Mouse (Mus musculus) 416B (cell line): ENCODE data around the gene Dhx34.
A peak's percentile ranks its signal among the peaks of the same experiment; 100 is the strongest.
"Not testable (repeated sequence)": the region's sequence is repeated elsewhere in the genome, so short reads cannot be mapped to it uniquely, and the experiment has no call there.

Source experiments
- DNase-seq: peaks from one replicate; pipeline ENCODE4 v3.0.0; 2011; ENCODE audit warnings: low read depth

The Dhx34 gene

DNA sequence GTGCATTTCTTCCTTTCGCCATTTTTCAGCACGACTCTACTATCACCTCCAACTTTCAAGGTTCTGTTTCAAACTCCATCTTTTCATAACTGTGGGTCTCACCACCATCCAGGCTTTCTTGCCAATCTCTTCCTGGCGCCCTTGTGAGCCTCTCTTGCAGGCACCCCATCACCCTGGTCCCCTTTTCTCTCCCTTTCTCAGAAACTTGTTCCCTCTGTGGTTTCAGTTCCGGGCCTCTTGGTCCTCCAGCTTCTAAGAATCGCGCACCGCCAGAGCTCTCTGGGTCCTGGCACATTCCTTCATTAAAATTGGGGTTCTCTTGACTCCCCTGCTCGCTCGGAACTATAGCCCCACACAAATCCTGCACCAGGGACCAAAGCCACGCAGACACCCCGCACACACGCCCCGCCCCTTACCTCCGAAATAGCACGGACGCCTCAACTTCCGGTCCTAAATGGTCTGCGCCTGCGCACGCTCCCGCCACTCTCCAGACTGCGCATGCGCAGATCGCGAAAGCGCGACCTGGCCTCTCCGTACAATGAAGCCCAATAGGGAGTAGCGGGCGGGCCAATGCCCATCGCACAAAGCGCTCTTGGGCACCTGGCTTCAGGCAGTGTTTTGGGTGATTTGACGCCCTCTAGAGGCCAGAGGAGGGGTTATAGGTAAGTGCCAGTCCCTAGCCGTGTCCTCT lies at the start of gene Dhx34:
Dhx34 (minus strand) TSS at position 456 of the 691 bp plus-strand sequence.
- DNase-seq = peak; percentile 98

DNA sequence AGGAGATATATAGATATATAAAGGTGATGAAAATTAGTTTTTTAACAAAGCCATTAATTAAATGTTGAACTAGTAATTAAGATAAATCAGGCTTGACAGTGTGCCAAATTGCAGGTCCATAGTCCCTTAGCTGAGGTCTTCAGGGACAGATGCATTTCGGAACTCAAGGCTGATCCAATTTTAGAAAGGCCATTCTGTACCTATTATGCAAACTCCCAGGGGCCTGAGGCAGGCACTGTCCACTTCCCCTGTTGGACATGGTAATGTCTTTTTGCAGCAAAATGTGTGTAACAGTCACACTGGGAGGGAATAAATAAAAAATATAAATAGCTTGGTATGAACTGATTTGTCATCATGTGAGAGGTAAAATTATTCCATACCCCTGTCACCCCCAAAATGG lies 49.3 kb upstream of the Dhx34 start:
- no peak for DNase-seq

DNA sequence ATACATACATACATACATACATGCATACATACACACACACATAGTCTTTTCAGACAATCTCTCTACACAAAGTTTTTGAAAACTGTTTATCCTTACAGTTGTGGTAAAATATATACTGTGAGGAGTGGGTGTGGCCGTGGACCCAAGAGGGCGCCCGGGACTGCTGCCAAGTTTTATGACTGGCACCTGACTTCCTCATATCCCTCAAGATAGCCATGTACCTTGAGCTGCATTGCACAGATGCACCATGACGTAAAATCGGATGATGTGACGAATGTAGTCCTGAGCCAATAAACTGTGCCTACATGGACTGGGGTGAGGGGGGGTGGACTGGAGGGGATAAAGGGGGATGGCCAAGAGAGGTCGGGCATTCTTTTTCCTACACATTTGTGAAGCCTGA lies 44.8 kb upstream of the Dhx34 start:
- peak; percentile 62 for DNase-seq

DNA sequence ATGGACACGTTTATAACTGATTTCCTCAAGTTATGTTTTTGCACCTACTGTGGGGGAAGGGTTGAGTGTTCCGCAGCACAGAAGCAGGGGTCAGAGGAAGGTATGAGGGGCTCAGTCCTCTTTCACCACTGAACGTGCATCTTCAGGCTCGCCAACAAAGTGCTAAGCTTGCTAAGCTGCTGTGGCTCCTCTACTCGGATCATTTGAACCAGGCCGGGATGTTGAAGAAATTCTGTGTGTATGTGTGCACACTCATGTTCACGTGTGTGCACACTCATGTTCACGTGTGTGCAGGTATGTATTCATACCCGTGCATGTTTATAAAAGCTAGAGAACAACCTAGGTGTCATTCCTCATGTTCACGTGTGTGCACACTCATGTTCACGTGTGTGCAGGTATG lies 44.0 kb upstream of the Dhx34 start:
- no peak for DNase-seq

DNA sequence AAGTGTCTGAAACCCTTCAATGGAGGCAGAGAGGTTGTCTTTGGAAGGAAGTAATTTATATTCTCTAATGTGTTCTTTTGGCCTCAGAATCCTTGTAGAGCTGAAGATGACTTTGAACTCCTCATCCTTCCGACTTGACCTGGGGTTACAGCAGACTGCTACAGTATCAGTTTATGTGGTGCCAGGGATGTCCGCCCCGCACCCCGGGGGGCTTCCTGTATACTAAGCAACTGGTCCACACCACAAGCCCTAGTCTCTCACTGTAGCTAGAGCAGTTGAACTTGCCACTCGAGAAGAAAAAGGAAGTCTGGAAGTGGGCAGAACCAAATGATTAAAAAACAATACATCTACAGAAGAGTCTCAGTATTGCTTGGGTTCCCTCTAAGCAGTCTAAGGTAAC lies 42.0 kb upstream of the Dhx34 start:
- DNase-seq = peak; percentile 32

DNA sequence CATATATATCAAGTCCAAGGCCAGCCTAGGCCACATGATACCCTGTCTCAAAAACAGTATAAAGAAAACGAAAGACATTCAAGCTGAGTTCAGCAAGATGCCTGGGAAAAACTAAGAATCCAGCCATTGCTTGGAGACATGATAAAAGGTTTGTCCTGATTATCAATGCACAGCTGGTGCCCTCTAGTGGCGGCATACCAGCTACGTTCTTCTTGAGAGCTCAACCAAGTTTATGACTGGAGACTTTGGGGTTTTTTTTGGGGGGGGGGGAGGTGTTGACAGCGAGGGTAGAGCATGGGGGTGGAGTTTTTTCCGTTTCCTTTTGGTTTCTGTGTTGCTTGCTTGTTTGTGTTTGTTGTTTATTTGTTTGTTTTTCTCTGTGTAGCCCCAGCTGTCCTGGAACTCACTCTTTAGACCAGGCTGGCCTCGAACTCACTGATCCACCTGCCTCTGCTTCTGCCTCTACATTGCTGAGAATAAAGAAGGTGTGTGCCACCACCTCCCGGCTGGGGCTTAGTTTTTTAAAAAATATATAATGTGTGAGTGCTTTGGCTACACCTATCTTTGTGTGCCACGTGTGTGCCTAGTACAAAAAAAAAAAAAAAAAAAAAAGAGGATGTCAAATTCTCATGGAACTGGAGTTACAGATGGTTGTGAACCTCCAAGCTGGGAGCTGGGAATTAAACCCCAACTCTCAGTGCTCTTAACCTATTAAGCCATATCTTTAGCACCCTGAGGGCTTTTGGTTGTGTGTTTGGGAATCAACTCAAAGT lies 41.4 kb upstream of the Dhx34 start:
- DNase-seq = peak; percentile 90

DNA sequence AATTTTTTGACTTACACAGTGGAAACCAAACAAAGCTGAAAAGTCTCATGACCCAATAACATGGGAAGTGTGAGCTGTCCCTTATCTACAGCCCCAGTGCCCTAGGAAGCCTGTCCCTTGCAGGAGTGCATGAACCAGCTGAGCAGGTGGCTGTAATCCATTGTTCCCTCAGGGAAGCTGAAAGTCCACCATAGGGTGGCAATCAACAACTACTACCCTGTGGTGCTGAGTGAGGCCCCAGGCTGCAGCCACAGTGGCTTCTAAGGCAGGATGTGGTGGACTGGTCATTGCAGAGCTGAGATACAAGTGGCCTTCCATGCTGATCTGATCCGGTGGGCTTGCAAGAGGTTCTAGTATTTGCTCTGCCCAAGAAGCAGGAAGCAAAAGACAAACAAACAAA lies 39.3 kb upstream of the Dhx34 start:
- DNase-seq = peak; percentile 71

DNA sequence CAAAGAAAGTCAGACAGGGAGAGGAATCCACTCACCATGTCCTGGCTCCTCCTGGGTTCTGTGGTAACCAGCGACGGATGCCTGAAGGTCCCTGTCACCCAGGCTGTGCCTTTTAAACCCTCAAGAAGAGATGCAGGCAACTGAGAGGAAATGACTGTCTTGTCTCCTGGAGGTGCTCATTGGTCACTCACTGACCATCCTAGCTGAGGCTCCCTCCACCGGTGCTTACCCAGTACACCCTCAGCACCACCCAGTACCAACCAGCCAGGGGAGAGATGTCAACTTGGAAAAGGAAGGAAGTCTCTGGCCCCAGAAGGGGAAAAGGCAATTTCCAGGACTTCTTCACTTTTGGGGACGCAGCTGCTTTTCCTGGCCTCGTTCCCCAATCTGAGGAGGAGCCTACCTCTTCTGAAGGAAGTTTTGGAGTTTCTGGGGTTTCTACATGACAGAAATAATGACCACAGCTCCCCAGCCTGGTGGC lies 37.3 kb upstream of the Dhx34 start, which contains the start of gene C5ar1:
C5ar1 (minus strand) TSS at position 431 of the 481 bp plus-strand sequence.
- DNase-seq = no peak

DNA sequence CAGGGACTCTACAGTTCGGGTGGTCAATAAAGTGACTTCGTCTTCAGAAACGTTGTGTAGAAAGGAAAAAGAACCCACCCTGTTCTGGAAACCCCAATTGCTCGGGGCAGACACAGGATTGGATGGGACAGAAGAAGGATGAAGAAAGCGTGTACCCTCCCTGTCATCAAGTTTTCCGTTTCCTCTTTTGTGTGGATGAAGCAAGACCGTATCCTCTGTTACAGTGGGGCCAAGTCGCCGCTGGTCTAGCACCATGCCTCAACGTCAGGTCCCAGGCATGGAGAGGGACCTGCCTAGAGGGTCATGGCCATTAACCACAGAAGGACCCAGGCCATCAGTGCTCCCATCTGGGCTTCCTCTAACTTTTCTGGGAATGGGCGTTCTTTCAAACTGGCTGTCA lies 36.0 kb upstream of the Dhx34 start:
- peak; percentile 70 for DNase-seq

DNA sequence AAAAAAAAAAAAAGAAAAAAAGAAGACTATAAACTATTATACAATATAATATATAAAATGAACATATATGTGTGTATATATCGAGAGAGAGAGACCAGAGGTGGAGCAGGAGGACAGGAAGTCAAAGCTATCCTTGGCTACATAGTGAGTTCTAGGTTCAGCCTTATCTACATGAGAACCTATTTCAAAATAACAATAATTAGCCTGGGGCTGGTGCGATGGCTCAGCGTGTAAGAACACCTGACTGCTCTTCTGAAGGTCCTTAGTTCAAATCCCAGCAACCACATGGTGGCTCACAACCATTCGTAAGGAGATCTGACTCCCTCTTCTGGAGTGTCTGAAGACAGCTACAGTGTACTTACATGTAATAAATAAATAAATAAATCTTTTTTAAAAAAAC lies 34.1 kb upstream of the Dhx34 start:
- not testable (repeated sequence) for DNase-seq

DNA sequence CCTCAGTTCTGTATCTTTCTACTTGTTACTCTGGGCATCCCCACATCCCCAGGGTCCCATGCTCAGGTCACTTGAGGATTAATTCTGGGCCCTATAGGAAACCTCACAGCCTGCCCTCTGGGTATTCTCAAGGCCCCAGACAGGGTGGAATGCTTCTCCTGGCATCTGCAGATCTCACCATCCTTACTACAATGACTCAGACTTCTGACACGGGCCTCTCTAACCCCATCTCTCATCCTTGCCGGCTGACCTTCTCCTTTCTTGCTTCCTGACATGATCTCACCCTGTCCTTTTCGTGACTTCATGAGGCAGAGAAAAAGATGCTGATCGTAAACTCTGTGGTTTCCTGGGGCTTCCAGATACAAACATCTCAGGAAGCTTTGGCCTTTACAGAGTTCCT lies 32.4 kb upstream of the Dhx34 start:
- peak; percentile 96 for DNase-seq

DNA sequence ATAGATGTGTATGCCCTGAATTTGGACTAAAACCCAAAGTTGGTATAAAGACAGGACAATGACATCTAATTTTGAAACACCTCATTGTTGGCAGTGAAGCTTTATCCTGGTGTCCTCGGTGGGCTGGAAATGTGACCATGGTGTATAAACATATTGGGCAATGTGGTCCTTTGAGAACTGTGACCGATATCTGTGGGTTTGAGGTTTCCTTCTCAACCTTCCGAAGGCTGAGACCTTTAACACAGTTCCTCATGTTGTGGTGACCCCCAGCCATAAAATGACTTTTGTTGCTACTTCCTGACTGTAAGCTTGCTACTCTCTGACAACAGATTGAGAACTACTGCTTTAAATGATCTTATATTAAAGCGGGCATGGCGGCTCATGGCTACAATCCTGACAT lies 28.9 kb upstream of the Dhx34 start:
- peak; percentile 93 for DNase-seq

DNA sequence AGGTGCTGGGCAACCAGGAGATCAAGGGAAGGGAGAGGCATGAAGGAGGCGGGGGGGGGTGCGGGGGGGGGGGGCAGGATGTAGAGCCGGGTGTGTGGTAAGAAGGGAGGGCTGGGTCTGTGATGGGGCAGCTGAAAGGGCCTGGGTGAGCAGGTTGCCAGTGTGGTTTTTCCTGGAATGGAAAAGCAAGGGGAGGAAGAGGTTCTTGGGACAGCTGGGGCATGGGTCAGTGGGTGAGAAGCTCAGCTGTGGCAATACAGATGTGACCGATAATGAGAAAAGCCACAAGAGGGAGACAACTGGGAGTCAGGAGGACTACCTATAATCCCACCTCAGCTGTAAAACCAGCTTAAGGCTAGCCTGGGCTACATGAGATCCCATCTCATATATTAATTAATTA lies 24.1 kb upstream of the Dhx34 start:
- peak; percentile 42 for DNase-seq

DNA sequence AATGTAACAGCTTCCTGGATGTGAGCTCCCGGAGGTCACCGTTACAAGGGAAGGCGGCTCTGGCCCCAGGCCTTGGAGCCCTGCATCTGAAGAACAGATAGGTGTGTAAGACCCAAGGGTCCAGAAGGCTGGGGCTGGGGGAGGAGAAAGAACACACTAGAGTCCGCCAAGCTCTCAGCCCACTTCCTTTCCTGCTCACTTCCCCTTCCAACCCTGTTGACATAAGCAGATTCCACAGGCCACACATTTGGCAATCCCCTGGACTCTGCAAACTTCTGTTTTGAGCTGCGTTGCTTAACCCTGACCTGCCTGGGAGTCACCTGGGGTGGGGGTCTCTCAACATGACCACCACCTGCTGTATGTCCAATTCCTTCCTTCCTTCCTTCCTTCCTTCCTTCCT lies 22.2 kb upstream of the Dhx34 start, which contains the start of gene C5ar2:
C5ar2 (minus strand) TSS at position 88 of the 400 bp plus-strand sequence.
- peak; percentile 65 for DNase-seq

DNA sequence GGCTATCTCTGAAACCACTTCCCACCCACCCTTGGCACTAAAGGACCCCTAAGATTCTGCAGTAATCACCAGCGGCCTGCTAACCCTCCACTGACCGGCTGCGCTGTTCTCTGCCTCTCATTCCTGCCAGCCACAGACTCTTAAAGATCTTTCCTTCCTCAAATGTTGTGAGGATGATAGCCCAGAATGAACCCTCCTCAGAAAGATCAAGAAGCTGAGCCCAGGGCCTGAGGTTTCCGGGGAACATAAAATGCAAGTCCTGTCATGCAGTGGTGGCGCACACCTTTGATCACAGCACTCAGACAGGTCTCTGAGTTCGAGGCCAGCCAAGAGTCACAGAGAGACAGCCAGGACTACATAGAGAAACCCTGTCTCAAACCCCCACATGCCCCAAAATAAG lies 20.4 kb upstream of the Dhx34 start:
- no peak for DNase-seq

DNA sequence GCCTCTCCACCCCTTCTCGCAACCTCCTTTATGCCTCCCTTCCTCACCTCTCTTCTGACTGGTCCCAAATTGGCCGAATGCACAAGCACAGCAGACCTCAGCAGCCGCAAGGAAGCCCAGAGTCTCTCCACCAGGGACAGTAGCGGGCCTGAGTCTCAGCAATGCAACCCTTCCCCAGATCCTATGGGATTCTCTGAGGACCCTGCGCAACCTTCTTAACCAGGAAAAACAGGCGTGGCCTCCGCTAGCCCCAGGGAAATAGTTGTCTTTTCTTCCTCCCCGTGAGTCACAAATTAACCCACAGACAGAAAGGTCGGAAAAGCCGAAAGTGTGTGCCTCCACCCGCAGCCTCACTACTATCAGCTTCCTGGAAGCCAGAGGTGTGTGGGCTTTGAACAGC lies 19.9 kb upstream of the Dhx34 start:
- DNase-seq = no peak

DNA sequence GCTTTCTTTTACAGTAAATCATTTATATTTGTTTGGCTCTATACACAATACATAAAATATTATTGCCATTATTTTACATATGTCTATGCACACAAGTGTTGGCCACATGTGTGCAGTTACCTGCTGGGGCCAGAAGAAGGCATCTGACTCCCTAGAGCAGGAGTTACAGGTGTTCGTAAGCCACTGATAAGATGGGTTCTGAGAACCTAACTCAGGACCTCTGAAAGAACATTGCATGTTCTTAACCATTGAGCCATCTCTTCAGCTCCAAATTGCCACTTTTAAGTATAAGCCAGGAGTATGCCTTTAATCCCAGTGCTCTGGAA lies 19.1 kb upstream of the Dhx34 start:
- no peak for DNase-seq

DNA sequence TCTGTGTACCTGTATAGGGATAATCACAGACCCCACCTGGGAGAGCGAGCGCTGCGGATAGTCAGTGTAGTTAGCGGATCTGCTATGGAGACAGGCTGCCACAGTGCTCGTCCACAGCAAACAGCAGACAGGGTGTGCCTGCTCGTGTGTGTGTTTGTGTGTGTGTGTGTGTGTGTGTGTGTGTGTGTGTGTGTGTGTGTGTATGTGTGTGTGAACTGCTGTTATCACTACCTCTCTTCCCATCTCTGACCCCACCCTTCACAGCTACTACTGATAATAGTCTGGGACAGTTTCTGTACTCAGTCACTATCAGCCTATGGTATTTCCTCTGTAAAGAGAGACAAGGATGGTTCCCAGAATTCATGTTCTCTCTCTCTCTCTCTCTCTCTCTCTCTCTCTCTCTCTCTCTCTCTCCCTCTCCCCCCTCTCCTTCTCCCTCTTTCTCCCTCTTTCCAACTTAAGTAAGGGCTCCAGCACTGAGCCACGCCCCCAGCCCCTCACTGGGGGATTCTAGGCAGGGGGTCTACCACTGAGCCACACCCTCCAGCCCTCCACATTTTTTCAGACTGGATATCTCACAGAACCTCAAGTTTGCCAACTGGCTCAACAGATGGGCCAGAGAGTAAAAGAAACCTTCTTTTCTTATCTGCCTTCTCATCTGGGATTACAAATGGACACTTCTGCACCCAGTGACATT lies 18.6 kb upstream of the Dhx34 start:
- DNase-seq = no peak

DNA sequence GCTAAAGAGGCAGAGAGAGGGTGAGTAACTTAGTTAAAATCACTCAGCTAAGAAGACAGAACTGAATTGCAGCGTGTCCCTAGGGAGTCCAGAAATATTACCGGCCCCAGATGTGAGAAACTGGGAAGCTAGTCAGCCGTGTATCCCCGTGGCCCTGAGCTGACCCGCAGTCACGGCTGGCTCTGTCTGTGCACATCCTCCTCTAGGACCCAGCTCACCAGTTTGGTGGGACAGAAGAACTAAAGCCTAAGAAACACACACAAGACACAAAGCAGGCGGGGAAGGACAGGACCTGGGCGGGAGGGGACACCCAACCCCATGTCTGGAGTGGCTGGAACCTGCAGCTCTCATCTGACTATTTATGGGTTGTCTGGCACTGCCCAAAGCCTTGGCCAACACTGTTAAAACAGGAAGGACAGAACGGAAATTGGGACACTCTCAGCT lies 17.7 kb upstream of the Dhx34 start:
- DNase-seq = peak; percentile 50

DNA sequence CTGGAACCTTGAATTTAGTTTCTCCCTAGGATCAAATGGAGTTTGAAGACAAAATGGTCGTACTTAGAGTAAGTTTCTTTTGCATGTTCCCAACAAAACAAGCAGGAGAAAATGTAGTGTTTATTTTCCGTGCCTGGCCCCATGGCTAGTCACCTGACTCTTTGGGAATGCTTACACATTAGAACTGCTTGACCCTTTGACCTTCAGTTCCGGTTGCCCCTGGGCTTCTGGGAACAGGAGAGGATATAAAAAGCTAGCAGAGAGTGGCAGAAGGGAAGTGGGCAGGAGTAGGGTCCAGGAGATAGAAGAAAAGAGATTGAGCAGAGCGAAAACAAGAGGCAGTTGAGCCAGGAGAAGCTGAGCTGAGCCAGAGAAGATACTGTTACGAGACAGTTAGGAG lies 8.0 kb upstream of the Dhx34 start:
- DNase-seq = no peak

DNA sequence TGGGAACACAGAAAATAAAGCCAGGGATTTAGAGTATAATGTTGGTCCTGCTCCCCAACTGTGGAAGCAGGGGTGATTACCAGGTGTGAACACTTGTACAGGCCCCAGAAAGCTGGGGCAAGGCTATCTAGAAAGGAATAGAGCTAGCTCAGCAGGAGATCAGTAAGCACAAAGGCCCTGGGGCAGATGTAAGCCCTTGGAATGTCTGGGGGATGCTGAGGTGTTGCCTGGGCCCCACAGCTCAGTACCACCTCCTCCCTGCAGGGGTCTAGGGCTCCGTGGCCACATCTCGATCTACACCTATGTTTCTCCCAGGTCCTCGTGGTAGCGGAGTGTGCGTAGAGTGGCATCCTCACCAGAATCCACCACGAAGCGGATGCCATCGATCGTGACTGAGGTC lies 7.9 kb downstream of the Dhx34 start:
- no peak for DNase-seq

DNA sequence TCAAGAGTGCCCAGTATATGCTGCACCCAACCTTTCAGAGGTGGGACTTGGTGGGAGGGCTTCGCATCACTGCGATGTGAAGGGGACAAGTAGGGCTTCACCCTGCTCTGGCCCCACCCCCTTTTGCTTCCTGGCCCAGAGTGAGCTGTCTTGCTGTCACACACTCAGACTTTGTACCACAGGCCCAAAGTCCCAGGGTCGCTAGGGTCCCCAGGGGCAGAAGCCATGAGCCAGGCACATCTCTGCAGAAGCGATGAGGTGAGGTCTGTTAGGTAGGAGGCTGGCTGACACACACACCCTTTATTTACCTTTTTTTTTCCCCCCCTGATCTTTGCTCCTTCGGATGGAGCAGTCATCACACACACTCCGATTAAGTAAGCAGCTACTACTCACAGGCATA lies 8.6 kb downstream of the Dhx34 start:
- DNase-seq = no peak

DNA sequence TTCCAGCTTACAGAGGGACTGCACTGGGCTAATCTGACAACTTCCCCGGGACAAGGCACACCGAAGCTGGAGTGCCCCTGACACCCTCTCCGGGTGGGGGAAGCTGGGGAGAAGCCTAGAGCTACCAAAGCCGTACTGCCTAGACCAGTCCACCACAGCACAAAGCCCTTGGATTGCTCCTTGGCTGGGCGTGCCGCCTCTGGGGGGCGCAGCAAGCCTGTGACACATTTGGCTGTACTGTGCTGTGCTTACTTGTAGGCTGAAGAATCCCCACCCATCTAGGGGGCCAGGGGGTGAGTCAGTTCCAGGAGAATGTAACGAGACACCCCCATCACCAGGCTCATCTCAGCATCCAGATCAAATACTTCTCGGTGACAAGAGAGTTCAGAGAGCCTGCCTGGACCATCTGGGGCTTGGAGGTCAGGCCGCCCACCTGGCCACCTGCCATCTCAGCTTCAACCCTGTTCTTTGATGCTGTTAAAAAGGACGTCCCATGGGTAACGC lies 10.9 kb downstream of the Dhx34 start:
- DNase-seq = peak; percentile 42
